Mouse (Mus musculus) cerebellum, postnatal 10 days (tissue): ENCODE measurements around the gene Slc38a1.
A peak's percentile ranks its signal among the peaks of the same experiment; 100 is the strongest.

ENCODE experiments used
- DNase-seq, 2 experiments: peaks; one replicate each; pipeline ENCODE4 v3.0.0; 2021; ENCODE audit warnings: mixed read lengths in 2 of 2

Slc38a1 gene

DNA sequence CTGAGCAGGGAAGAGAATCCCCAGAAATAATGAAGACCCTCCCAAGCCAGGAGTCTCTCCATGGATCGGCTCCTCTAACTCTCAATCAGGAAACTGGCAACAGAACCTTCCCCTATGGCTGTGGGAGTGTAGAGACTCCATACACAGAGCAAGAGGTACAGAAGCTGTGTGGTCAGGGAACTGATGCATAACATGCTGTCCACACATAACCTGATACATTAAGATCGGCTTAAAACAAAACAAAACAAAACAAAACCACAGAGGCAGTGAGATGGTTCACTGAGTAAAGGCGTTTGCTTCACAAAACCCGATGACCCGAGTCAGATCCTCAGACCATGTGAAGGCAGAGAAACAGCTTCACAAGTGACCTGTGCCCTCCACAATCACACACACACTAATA lies 35.3 kb downstream of the Slc38a1 start:
- DNase-seq = no peak

DNA sequence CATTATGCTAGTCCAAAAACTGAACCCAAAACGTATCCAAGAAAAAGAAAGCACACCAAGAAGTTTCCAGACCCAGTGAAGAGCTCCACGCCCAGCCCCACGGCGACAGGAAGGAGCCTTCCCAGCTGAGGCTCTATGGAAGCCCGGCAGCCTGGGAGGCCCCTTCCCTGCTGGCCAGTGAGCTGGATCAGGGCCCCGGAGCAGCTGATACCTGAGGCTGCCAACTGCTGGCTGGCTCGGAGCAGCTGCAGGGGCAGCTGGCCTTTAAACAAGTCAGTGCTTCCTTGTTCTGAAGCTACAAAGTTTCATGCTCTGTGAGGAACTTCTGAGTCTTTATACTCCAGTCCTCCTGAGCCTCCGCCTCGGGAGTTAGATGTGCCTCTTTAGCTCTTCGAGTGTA lies 38.4 kb downstream of the Slc38a1 start:
- peak; percentile 77 to 83 for DNase-seq

DNA sequence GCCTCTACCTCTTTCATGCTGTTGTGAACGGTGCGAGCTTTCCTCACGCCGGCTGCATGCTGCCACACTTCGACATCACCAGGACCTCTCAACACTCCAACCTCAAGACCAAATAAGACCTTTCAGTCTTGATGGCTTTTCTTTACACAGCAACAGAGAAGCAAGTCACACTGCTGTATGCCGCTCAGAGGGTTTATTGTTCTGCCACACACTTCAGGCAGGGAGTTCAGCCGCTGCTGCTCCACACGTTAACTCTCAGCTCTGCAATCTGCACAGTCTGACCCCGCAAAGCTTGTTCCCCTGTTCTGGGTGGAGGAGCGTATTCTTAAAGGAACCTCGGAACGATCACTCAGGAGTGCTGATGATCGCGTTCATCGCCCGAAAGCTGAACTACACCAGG lies 40.7 kb downstream of the Slc38a1 start:
- no peak for DNase-seq

DNA sequence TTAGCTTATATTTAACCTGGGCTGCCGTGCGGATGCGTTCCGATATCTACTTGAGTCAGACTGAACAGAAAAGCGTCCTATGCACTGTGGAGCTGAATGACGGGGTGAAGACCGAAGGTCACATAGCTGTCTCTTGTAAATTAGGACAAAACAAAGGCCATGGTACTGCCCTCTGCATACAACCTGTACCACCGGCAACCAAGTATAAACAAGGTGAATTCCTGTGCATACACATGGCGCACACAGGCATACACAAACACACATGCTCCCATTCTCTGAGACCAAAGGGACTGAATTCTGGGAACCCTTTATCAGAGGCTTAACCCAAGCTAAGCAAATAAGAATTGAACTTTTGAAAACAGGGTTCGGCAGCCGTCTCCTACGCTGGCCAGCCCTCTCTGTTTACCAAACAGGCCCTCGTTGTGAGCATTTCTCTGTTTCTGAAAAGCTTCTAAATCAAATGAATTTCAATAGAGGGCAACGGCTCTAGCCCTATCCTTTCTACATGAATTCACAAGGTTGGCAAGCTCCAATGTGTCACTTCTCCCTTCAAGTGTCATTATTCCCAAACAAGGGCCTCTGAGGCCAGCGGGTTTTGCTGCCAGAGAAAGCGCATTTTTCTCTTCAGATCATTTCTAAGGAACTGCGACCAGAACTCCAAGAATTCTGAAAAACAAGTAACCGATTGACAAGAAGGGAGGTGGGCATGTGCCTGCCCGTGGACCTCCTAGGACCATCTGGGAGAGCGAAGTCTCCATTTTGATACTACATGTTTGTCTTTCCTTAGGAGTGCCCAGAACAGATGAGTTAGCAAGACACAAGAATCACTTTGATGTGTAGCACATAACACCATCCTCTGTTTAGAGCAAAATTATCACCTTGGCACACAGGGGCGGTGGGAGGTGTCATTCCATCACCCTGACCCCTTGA lies 42.6 kb downstream of the Slc38a1 start:
- peak; percentile 26 to 34 for DNase-seq

DNA sequence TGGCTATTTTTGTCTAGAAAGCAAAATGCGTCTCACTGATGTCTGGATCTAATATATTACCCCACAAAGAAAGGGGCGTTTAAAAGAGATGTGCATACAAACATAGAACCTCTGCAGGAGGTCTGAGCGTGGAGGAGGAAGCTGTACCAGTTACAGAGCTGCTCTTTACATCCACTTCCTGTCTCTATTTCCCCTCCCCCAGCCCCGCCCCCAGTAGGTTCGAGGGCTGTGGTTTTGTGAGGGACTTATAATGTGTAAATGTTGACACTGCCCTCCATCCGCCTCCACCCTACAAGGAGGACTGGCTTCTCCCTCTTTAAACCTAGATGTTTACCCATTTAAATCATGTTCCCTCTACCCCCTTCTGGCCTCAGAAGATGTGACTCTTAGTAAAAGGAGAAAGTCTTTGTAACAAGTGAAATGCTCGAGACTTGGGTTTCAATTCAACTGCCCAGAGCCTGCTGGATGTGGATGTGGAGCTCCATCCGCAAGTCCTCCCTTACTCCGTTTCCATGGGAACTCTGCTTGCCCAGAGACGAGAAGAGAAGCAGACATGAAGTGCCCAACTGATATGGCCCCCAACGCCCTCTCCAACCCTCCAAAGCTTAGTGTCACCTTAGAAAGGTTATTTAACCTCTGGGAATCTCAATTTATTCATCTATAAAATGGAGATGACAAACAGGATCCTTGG lies 43.7 kb downstream of the Slc38a1 start:
- no peak for DNase-seq

DNA sequence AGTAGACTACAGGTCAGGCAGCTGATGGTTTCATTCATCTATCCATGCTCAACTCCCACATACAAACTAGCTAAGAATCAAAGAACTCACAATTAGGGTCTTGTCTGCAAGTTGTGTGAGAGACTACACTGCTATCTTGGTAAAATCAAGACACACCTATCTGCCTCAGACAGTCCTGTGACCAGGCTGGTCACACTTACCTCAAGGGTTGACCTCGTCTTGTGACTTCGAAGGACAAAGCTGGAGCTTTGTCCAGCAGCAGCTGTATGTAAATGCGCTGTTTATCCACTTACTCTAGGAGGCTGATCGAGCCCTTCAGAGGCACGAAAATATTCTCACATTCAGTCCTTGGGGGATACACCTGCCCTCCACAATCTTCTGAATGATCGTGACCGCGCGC lies 45.6 kb downstream of the Slc38a1 start:
- no peak for DNase-seq

DNA sequence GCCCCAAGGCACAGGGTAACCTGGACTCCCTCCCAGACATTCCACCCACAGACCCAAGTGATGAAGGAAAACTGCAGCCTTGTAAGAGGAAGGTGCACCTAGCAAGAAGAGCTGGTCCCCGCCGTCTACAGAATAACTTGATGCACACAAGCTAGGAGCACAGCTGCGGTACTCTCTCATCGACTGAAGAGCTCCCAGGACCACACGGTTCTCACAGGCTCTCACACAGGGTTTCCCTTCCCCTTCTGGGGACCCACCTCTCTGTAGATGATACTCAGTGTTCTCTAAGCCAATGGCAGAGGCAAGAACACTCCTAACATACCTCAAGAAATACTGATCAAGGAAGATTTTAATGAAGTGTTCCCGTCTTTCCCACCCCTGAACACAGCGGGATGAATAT lies 48.4 kb downstream of the Slc38a1 start:
- no peak for DNase-seq

DNA sequence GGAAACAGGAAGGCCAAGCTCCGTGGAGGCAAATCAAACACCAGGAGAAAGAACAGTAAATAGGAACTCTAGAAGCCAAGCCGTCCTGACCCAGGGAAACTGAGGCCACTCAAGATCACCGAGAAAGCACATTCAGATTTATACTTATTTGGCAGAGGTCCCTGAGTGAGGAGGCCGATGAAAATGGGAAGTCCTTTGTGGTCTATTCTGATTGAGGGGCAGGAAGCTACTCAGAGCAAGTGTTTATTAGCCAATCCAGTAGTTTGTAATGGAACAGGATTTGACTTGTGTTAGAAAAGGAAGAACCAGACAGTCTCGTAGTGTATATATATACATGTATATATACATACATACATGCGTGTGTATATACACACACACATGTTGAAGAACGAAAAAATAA lies 48.8 kb downstream of the Slc38a1 start:
- DNase-seq = no peak

DNA sequence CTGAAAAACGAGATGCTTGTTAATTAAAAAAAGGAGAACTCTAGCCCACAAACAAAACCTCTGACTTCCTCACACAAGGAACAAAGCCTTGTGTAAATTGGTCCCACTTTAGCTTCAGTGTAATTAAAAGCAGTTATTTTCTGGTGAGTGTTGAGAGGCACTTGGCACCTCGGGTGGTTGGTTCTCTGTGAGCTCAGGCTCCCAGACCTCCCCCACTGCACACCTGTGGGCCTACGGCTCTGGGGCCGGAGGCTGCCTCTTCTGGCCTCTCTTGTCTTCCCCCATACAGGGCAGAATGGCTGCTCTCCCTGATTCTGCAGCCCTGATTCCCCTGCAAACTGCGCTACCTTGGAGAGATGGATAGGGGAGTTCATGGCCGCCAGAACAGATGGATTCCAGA lies 49.3 kb downstream of the Slc38a1 start:
- DNase-seq = no peak

DNA sequence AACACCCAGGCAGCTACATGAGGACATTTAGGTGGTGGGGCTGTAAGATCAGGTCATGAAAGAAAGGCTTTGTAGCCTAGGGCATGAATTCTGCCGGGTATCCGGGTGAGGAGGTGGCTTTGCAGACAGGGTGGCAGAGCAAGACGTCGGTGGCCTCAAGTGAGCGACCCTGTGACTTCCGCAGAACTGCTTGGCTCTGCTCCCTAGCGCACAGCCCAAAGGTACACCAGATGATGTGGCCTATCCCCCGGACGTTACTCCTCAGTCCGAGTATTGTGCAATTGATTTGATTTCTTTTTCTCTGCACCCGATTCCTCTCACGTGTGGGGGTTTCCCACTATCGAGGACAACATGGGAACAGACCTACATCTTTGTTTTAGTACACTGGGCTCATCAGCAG lies 49.7 kb downstream of the Slc38a1 start:
- DNase-seq = no peak

DNA sequence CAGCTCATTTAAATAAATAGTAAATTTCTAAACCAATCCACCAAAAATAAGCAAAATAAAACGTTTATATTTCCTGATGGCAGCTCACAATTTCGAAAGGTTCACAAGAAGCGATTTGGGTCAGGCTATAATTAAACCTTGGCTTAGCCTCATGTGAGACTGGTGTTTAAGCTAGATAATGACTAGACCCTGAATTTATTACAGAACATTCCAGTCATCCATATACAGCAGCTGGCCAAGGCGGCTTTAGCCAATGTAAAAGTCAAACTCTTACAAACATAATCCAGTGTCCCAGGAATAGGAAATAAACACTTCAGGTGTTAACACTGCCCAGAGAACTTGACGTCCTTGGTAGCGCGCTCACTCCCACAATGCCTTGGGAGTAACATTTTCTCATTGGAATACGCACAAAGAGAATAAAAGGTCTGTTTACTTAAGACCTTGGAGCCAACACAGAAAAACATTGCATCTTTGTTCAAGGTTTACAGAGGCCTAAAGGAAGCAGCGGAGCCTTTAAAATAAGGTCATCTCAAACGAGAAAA lies 50.8 kb downstream of the Slc38a1 start:
- DNase-seq = no peak

DNA sequence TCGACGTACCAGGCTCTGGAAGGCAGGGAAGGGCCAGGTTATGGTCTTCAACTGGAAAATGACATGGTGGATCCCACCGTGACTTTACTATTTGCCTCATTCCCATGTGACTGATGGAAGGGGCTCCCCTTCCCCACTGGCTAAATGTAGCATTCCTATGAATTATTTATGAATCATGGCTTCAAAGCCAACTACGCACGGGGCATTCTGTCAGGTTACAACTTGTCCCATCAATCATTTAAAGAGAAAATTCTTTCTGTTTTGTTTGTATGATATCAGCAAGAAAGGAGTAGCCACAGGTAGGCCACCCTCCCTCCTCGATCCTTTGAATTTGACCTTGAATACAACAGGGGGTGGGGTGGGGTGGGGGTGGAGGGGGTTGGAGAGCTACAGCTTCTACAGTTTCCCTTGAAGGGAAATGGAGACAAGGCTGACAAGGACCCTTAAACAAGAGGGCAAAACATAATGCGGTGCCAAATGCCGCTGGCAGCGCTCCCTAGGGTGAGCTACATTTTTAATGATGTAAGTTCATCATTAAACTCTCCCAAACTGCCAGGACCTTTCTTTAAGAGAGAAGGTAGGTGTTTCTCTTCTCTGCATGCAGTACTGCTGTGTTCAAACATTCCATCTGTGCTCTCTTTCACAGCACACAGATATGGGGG lies 53.6 kb downstream of the Slc38a1 start:
- DNase-seq = no peak

DNA sequence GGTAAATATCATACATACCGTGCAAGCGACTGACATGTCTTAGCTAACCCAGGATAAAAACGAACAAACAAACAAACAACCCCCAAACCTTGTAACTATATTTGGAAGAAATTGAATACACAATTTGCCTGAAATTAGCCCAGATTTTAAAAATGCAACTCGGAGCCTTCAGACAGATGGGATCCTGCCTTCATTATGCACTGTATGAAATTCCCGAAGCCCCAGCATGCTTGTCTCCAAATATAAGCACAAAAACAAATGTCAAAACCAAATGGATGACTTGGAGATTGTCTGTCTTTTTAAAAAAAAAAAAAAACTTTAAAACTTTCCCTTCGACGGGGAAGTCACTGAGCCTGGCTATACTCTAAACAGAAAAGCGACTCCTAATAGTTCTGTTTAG lies 54.7 kb downstream of the Slc38a1 start:
- DNase-seq = no peak

DNA sequence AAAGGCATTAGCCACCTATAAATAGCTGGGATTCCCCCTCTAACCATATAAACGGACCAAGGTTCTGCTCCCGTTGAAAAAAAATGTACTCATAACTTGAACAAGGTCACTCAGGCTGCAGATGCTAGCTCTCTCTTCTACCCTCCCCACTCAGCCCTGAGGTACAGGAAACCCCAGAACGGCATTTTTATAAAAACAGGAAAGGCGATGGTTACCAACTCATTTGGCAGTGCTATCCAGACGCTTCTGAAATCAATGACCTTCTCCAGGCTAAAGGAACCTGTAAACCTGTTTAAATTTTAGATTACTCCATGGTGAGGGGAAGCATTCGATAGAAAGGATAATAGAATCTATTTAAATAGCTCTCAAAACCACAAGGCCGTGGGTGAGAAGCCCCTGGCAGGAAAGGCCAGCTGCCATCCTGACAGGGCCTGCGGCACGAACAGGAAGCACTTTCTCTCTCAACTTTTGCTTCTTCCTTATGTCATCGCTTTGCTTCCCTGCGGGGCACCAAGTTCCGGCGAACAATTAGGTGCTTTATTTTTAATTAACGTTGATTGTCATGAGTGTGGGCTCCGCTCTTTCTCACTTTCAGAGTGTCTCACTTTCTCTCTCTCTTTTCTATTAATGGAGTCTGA lies 59.2 kb downstream of the Slc38a1 start:
- DNase-seq = no peak

DNA sequence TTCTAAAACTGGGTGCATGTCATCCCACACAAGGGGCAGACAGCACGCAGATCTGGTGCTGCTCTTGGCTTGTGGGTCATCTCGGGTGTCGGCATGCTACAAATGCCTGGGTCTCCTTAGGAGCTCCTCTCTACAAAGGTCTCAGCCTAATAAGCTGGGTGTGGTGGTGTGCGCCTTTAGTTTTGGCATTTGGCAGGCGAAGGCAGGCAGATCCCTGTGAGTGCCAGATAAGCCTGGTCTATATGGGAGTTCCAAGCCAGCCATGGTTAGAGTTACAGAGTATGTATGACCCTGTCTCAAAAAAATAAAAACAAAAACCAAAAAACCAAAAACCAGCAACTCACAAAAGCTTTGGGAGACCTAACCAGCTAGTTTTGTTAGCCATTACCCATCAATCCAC lies 65.7 kb downstream of the Slc38a1 start:
- DNase-seq = no peak

DNA sequence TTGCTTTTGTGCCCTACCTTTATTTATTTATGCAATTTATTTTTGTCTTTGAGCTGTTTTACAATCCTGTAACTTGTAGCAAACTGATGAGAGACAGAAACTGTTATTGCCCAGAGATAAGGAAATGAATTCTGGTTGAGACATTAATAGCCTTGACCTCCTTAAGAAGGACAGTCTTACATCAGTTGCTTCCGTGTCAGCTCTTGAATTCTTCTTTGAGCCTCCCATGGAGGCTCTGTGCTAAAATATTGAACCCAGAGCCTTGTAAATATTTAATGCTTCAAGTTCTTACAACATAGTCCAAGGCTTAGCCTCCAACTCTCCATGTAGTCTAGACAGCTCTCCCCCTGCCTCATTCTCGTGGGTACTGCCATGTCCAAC lies 73.7 kb downstream of the Slc38a1 start:
- DNase-seq = no peak

DNA sequence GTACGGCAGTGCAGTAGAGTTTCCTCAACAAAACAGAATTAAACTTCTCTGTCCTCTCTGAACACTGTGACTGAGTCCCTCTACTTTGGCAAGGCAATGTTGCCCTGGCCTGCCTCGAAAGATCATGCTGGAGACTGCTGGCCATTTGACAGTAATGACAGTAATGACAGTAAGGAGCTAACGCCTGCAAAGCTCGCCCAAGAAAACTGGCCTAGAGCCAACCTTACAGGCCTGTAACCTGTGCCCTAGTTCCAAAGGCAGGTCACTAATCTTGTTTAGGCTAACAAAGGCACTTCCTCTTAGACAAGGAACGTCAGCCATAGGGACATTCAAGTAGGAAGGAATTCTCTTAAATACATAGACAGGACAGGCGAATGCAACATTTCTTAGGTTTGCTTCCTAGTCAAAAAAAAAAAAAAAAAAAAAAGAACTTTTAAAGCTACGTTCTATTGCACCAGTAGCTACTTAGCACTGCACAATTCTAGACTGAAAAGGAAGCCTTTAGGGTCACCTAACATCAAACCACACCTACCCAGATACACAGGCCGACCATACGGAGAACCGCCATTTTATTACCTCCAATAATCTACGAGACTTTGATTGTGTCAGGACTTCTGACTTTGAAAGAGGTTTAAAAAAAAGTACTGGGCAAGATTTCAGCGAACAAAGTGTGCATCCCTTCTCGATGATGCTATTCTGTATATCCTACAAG lies 74.3 kb downstream of the Slc38a1 start:
- DNase-seq = peak; percentile 43 to 63

DNA sequence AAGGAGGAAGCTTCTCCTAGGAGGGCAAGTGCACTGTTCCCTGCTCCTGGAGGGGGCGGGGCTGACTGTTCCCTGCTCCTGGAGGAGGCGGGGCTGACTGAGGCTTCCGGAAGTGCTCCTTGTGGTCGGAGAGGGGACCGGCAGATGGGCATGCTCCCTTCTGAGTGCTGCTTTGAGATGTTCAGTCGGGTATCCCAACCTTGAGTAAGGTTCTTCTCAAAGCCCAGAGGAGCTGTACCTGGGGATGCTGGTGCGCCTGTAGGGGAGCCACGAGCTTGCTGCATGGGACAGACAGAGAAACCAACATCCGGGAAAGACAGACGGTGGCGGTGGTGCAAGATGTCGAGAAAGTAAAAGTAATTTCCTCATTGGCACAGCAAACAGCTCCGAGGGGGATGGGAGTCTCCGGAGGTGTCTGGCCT lies 75.9 kb downstream of the Slc38a1 start:
- peak; percentile 40 to 47 for DNase-seq

DNA sequence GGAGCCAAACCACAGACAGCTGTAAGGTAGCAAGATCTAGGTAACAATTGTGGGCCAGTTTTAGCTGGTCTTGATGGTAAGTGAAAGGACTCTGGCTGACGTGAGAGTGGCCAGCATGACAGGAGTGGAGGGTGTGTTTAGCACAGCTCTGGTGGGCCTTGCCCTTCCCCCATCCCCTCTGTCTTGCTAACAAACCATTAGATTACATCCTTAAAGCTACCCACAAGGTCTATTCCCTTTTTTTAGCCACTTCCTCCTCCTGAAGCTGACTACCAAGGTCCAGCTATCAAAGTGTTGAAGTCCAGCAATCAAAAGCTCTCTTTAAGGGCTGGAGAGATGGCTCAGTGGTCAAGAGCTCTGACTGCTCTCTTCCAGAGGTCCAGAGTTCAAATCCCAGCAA lies 78.9 kb downstream of the Slc38a1 start:
- DNase-seq = no peak

DNA sequence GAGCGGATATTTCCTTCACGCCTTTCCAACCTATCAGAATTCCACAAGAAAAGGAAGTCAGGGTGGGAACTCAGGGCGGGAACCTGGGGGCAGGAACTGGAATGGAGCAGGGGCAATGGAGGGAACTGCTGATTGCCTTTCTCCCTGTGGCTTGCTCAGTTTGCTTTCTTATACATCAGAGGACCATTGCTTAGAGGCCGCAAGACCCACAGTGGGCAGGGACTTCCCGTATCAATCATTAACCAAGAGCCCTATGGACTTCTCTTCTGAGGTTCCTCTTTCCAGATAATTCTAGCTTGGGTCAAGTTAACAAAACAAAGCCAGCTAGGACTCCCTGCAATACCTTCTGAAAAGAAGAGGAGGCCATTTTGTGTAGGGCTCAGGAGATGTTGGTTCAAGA lies 80.2 kb downstream of the Slc38a1 start:
- no peak for DNase-seq

DNA sequence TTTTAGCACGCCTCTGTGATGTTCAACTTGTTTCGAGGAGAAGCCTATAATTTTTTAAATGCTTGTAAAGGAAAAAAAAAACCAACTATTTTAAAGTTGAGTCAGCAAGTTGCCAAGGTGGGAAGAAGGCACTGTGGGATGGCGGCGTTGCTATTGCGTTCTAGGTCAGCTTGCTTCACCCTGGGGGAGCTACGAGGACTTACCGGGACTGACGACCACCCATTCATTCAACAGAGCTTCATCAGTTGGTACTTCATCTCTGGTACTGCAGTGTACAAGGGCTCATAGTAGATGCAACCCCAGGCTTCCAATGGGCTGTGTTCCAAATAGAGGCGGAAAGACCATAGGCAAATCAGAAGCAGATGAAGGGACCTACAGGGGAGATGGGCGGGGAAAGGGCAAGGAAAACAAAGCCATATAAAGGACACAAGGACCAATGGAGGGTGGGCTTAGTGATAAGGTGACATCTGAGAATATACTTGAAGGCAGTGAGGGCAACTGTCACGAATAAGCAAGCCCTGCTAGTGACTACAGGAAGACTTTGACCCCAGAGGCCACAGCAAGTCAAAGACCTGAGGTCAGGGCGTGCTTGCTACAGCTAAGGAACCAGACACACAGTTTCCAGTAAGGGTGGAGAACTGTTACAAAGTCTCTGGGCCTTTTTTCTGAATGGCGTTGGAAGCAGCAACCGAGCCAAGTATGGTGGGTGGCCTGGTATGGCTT lies 82.0 kb downstream of the Slc38a1 start:
- no peak for DNase-seq
